Mouse (Mus musculus) cerebellum, adult 11 months (tissue): ENCODE results near the gene Grm7.

ENCODE experiments used
- DNase-seq: peaks from one replicate; pipeline ENCODE4 v3.0.0; 2022

Gene Grm7

DNA sequence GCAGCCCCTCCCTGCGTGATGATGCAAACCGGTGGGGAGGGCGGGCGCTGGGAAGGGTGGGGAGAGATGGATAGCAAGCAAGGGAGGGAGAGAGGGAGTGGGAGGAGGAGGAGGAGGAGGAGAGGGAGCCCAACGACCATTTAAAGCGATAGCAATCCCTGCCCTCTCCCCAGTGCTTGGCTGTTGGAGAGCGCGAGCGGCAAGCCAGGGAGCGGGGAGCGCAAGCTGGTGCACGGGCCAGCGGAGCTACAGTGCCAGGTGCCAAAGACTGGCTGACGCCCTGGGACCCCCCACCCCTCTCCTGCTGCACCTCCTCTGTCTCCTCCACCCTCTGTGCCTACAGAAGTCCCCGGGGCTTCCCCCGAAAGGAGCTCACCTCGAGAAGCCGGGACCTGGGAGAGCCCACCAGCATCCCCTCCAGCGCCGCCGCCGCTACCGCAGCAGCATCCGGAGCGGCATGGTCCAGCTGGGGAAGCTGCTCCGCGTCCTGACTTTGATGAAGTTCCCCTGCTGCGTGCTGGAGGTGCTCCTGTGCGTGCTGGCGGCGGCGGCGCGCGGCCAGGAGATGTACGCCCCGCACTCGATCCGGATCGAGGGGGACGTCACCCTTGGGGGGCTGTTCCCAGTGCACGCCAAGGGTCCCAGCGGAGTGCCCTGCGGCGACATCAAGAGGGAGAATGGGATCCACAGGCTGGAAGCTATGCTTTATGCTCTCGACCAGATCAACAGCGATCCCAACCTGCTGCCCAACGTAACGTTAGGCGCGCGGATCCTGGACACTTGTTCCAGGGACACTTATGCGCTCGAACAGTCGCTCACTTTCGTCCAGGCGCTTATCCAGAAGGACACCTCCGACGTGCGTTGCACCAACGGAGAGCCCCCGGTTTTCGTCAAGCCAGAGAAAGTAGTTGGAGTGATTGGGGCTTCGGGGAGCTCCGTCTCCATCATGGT lies at the start of gene Grm7:
TSS of gene Grm7 (plus strand) at position 171 of the 951 bp plus-strand sequence.
- DNase-seq, result no peak

GRCm38 (mm10) chr6:110645041-110645410 lies 355 bp upstream of the Grm7 start:
- DNase-seq, result no peak

DNA sequence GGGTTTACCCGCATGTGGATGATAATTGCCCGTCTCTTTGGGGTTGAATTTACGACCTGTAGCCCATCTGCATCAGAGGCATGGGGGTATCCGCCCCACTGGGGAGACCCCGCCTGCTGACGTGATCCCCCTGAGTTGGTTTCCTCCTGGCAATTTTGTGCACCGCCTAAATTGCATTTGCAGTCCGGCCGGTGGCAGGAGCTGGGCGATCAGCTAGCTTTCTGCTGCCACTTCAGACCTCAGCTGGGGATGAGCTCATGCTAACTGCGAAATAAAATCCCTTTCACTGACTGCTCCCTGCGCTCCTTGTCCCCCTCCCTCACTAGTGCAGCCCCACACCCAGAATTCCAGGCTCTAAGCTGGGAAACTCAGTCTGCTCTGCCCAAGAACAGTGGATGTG lies 1.5 kb downstream of the Grm7 start:
- no peak for DNase-seq

DNA sequence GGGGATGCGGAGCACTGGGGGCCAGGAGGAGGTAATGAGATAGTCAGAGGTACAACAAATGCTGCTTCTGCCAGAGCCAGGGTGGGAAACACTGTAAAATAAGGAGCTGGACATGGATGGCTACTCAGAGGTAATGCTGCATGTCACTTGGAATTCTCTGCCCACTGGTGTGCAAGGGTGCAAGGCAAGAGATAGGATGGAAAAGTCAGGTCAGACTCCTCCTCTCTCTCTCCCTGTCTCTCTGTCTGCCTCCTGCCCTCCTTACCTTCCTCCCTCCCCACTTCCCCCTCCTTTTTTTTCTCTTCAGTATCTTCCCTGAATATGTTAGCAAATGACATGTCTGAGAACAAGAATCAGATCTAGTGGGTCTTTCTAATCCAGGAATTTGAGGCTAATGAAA lies 3.8 kb downstream of the Grm7 start:
- no peak for DNase-seq

DNA sequence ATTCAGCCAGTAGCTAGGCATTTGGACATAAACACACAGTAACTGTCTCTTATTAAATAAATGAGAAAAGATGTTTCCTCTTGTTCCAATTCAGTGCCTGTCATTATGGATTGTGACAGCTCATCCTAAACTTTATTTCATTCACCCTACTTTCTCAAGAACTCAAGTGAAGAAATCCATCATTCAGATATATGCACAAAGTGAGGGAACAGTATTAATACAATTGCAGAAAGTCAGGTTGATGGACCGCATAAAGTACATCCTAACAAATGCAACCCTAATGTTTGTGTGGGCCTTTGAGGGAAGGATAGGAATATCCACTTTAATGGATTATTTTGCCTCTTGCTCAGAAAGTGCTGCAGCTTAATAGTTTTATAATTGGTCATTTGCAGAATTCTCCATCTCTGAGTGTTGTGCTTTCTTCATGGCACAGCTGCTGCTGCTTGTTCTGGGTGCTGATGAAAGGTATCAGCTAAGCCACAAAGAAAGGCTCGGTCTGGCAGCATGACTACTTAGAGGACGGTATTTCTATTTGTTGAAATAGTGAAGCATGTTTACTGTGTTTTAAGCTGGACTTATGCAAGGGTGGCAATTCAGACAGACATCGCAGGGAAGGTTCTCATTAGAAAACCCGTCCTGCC lies 8.1 kb downstream of the Grm7 start:
- DNase-seq, result no peak

DNA sequence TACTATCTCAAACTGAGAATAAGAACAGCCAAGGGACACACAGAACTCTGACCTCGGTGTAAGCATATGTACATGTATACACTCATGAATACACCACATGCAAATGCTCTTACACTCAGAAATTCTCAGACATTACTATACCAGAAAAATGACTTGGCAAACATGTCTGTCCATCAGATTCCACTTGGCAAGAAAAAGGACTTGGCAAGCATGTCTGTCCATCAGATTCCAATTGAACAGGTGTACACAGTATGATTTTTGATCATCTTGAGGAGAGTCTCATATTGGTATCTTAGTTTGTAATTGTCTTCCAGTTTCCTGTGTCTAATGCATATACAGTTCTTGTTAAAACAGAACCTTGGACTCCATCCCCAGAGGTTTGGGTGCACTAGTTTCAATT lies 19.1 kb downstream of the Grm7 start:
- DNase-seq, result no peak

DNA sequence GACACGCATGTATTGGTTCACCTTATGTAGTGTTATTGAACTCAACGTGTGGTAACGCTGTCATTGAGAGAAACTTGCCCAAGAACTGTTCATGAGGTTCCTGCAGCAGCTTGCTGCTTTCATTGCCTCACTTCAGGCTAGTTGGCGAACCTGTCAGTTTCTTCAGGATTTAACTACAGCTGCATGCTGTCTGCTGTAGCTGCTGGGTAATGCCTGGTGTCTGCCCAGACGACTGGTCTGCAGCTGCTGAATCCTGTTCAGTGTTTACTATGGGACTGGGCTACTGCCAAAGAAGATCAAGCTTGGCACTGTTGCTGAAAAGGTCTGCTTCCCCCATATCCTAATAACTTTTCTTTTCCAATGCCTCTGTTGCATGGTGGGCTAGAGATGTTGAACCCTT lies 23.1 kb downstream of the Grm7 start:
- DNase-seq, result no peak

DNA sequence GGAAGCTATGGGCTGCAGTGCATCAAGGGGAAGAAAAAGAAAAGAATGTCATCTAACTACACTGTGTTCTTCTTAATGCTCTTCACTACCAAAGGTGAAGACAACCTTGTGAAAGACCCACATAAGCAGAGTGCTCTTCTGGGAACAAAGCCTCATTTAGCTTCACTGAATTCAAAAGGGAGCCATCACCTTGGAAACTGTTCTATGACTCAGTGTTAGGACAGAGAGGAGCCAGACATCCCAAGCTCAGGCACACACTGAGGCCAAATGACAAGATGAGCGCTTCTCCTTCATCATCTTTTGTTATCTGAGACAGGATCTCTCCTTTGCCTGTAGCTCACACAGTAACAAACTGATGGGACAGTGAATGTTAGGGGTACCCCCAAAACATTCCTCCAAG lies 45.6 kb downstream of the Grm7 start:
- DNase-seq, result no peak

DNA sequence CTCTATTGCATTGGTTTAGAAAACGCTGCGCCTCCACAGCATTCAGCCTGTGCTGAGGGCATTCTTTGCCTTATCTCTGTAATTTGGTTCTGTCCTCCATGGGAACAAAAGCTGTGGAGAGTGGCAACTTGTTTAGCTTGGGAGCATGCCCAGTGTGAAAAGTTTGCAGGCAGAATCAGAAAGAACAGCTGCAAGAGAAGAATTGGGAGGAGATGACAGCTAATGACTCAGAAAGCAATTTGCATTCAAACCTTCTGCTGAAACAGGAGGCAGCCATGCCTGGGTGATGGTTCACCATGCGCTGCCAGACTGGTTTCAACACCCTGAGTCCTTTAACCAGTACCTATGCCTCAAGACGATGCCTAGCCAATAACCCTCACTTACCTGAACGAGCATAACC lies 64.4 kb downstream of the Grm7 start:
- no peak for DNase-seq

- DNase-seq, result no peak
Measured at GRCm38 (mm10) chr6:110714943-110715342, 69.6 kb downstream of the Grm7 start.

DNA sequence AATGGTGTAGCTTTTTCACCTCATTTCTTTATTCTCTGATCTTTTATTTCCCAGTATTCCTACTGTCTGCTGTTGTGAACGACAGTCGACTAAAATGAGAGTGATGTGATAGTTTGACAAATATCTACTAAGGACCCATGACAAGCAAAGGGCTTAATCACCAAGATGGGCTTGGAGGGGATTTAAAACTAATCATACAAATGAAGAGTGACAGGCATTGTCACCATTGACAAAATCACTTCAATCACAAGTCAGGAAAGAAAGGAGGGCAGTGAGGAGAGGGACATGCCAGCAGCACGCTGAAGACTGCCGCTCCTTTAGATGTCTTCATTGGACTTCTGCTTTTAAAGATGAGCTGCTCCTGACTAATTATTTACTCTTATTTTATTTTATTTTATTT lies 78.0 kb downstream of the Grm7 start:
- DNase-seq, result no peak

DNA sequence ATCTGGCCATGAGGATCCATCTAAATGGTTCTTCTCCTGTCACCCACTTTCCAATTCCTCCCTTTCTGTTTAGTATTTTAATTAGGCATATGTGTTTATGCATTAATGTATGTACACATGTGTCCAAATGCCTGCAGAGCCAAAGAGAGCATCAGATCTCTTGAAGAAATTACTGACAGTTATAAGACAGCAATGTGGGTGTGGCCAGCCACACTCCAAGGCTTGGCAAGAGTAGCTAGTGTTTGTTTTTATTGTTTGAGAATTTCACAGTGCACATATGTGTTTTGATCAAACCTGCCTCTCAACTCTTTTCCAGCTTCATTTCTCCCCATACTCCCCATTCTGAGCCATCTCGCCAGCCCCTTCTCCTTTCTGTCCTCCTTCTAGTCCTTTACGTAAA lies 88.5 kb downstream of the Grm7 start:
- DNase-seq, result no peak

GRCm38 (mm10) chr6:110743981-110744670 lies 98.7 kb downstream of the Grm7 start:
- DNase-seq, result no peak

- no peak for DNase-seq
Measured at GRCm38 (mm10) chr6:110755921-110756320, 110.5 kb downstream of the Grm7 start.

GRCm38 (mm10) chr6:110769588-110769987 lies 124.2 kb downstream of the Grm7 start:
- no peak for DNase-seq

- no peak for DNase-seq
Measured at GRCm38 (mm10) chr6:110772652-110773051, 127.3 kb downstream of the Grm7 start.

GRCm38 (mm10) chr6:110776046-110776445 lies 130.7 kb downstream of the Grm7 start:
- DNase-seq, result no peak

DNA sequence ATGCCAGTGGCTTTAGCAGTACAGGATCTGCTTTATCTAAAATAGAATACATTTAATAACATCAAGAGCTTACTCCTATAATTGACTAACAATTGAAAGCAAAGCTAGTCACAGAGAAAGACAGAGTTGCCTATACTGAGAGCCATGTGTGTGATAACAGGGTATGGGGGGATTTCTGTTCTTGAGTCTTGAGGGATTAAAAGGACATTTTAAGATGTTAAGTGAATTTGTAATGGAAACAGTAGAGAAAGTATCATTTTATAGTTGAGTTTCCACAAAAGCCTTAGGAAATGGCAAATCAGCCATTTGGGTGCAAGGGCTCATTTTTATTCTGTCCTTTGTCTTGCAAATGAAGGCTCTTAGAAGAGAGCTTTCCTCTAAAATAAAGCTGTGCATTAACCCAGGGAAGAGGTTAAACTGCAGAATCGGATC lies 140.1 kb downstream of the Grm7 start:
- no peak for DNase-seq

GRCm38 (mm10) chr6:110792696-110793095 lies 147.3 kb downstream of the Grm7 start:
- DNase-seq, result no peak

GRCm38 (mm10) chr6:110807481-110807880 lies 162.1 kb downstream of the Grm7 start:
- no peak for DNase-seq

DNA sequence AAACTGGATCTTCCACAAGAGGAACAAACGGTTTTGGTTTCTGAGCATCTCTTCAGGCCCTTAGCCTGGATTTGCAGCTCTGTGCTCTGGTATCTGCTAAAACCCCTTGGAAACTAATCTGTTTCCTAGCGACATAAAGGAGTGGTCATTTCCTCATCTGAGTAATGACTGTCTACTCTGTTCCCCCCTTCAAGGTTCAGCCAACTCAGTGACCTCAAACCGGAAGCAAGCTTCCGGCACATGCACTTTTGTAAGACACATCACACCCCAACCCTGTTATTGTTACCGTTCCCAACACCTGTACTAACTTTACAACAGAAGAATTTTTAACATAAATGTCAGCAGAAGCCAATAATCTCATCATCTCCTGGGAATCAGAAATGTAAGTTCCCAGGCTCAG lies 166.8 kb downstream of the Grm7 start:
- DNase-seq, result no peak

GRCm38 (mm10) chr6:110818236-110818635 lies 172.9 kb downstream of the Grm7 start:
- no peak for DNase-seq

GRCm38 (mm10) chr6:110868311-110868710 lies 222.9 kb downstream of the Grm7 start:
- DNase-seq, result no peak

DNA sequence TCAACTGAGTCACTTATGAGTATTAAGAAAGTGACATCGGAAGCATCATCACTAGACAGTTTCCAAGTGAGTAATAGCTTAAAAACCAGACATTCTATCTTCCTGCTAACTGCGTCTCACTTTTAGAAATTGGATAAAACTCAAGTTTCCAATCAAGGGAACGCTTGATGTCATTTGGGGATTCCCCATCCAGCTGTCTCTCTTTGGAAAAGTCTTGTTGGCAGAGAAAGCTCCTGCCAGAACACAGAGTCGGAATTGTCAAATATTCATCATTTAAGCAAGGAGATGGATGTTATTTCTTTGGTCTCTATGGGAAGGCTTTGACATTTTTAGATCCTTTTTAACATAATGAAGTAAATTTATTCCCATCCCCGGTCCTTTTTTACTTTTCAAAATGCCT lies 336.6 kb downstream of the Grm7 start:
- DNase-seq, result no peak
